Mouse (Mus musculus) lung, postnatal 25 days (tissue): ENCODE data around the gene Cfap126.
A peak's percentile ranks its signal among the peaks of the same experiment; 100 is the strongest.
"Not testable (repeated sequence)": the region's sequence is repeated elsewhere in the genome, so short reads cannot be mapped to it uniquely, and the experiment has no call there.

Source experiments
- DNase-seq: peaks from one replicate; pipeline ENCODE4 v3.0.0; 2022; ENCODE audit warnings: low spot score

Gene Cfap126

DNA sequence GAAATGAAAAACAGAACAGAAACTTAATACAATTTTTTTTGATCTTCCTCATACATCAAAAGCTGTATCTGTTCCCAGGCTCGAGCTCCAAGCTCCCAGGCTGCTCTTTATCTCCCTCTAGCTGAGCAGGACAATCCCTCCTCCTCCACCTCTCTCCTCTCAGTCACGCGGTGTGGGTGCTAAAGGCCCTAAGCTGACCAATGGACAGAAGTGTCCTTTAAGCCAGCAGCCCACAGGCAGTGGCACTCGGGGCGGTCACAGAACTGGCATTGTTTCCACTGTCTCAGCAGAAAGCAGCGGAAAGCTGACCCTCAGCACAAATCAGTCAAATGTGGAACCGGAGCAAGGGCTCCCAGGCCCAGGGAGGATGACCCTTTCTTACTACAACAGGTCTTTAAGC lies 15.5 kb downstream of the Cfap126 start:
- no peak for DNase-seq

DNA sequence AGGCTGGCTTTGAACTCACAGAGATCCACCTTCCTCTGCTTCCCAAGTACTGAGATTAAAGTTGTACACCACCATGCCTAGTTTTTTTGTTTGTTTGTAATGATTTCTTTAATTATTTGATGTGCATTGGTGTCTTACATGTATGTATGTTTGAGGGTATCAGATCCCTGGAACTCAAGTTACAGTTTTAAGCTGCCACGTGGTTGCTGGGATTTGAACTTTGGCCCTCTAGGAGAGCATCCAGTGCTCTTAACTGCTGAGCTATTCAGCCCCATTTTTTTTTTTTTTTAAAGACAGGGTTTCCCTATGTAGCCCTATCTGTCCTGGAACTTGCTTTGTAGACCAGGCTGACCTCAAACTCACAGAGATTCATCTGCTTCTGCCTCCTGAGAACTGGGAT lies 17.3 kb downstream of the Cfap126 start:
- no peak for DNase-seq

- no peak for DNase-seq
Observed at GRCm38 (mm10) chr1:171135600-171135999, 21.9 kb downstream of the Cfap126 start.

- not testable (repeated sequence) for DNase-seq
Observed at GRCm38 (mm10) chr1:171137486-171138155, 23.9 kb downstream of the Cfap126 start.

DNA sequence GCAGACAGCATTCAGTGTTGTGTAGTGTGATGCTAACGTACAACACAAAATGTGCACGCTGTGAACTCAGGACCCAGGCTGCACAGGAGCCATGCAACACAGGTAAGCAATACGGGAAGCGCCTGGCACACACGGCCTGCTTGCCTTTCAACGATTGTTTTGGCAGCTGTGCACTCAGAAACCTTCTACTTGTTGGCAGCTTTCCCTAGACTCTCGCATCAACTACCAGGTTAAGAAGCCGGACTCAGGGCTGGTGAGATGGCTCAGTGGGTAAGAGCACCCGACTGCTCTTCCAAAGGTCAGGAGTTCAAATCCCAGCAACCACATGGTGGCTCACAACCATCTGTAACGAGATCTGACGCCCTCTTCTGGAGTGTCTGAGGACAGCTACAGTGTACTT lies 29.3 kb downstream of the Cfap126 start:
- DNase-seq = not testable (repeated sequence)

DNA sequence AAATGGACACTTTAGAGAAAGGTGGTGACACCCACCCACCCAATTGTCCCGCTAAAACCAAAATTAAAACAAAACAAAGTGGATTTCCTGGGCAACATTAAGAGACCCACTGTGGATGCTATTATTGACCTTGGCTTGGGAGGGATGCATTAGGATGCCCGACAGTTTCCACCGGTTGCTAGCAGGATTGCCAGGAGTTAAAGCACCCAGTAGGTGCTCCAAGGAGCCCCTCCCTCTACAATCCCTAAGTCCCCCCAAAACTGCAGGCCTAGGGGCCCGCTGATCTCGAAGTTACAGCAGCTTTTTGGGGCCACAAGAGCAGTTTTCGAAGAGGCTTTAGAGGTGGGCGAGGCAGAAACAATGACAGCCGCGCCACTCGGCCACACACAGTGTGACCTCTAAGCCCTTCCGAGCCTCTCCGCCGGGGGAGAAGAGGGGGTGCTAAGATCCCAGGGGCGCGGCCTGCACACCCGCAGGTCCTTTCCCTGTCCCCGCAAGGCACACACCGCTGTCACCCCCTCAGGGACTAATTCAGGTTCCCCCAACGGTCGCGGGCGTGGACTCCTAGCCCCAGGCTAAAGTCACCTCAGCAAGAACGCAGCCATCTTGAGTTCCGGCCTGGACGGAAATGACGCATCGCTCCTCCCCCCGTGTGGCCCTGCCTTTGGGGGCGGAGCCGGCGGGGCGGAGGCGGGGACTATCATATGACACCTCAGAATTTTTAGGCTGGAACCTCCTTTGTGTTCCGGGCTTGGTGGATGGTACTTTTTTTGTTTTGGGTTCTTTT lies 36.4 kb downstream of the Cfap126 start, which contains the start of the genes Sdhc and Mpz:
TSS of gene Sdhc (minus strand) at position 630 of the 787 bp plus-strand sequence.
TSS of gene Mpz (plus strand) at position 738 of the 787 bp plus-strand sequence.
- DNase-seq = peak; percentile 95

- no peak for DNase-seq
Observed at GRCm38 (mm10) chr1:171150838-171151391, 37.2 kb downstream of the Cfap126 start.

- peak; percentile 23 for DNase-seq
Observed at GRCm38 (mm10) chr1:171151966-171152365, 38.2 kb downstream of the Cfap126 start.

GRCm38 (mm10) chr1:171156644-171157043 lies 42.9 kb downstream of the Cfap126 start:
- no peak for DNase-seq

DNA sequence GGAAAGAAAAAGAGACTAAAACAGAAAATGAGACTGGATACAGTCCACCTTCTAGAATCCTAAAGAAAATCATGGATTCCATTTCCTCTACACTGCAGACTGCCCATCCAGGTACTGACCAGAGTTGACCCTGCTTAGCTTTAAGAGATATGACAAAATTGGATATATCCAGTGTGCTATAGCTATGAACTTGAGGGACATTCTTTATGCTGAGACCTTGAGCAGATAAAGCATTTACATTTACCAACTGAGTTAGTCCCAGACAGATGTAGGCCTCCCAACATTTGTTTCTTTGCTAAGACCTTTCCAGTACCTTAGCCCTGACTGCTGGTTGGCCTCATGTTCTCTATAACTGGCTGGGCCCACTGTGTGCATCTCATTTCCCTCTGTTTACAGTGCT lies 44.2 kb downstream of the Cfap126 start:
- no peak for DNase-seq

DNA sequence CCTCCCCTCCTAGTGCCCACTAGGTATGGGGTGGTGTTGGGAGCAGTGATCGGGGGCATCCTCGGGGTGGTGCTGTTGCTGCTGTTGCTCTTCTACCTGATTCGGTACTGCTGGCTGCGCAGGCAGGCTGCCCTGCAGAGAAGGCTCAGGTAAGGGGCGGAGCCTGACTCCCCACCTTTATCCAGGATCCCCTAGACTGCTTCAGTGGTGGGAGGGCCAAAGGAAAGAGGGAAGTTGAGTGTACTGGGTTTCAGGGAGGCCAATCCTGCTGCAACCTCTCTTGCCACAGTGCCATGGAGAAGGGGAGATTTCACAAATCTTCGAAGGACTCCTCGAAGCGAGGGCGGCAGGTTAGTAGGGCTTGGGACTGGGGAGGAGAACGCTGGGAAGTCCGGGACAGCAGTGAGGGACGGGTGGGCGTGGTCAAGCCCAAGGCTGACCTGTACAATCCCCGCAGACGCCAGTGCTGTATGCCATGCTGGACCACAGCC lies 45.8 kb downstream of the Cfap126 start:
- DNase-seq = peak; percentile 38

- DNase-seq = no peak
Observed at GRCm38 (mm10) chr1:171162526-171162925, 48.8 kb downstream of the Cfap126 start.

GRCm38 (mm10) chr1:171164258-171164657 lies 50.5 kb downstream of the Cfap126 start:
- no peak for DNase-seq

DNA sequence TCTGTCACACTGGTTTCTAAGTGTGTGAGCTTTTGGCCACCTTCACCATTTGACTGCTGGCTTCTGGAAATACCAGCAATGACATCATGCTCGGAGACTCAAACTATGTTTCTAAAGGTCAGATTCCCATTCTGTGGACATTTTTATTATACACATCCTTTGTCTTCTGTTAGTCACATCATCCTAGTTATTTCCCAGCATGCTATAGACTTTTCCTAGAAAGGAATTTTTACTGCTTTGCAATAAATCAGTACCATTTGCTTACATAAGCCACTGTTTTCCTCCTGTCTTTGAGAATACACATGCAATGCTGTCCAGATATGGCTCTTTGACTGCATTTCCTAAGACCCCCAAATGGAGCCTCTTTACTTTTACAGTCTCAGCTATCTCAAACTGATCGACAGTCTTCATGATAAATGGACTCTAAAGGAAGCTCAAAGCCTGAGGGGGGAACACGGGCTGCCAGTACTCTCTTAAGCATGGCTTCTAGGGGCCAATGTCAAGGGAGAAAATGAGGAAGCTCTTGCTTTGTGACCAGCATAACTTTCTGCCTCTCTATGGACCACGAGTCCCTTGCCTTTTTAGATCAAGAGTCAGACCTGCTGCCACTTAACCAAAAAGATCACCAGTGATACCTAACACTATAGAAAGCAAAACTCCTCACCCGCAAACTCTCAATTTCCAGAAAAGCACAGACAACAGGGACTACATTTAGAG lies 52.1 kb downstream of the Cfap126 start:
- no peak for DNase-seq

DNA sequence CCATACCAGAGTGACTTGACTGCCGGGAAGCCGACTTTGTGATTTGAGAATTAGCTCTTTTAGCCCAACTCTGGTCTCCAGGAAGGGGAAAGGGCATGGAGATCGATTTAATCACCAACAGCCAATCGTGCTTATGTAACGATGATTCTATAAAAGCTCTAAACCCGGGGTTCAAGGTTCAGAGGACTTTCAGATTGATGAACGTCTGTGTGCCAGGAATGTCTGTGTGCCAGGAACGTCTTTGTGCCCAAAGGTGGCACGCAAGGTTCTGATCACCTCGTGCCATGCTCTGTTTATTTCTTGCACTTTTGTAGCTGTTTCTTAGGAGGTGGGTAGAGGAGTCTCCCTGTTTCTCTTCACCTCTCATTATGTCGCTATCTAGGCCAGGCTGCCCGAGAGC lies 55.2 kb downstream of the Cfap126 start:
- DNase-seq = no peak

GRCm38 (mm10) chr1:171169913-171170312 lies 56.2 kb downstream of the Cfap126 start:
- DNase-seq = no peak

DNA sequence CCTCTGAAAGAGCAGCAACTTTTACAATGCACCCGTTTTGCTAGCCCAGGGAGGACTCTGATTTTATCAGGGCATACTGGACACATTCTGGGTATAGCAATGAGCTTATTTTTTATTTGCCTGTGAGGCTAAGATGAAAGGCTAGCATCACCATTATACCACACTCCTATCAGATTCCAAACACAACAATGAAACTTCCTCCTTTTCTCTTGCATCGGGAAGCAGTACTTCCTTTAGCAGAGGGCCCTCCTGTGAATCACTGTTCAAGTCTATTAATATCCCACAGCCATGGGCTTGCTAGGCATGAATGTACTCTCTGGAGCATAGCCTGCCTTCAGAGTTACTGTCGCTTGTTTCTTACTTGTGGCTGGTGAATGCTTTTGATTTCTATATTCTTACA lies 57.4 kb downstream of the Cfap126 start:
- DNase-seq = peak; percentile 57

DNA sequence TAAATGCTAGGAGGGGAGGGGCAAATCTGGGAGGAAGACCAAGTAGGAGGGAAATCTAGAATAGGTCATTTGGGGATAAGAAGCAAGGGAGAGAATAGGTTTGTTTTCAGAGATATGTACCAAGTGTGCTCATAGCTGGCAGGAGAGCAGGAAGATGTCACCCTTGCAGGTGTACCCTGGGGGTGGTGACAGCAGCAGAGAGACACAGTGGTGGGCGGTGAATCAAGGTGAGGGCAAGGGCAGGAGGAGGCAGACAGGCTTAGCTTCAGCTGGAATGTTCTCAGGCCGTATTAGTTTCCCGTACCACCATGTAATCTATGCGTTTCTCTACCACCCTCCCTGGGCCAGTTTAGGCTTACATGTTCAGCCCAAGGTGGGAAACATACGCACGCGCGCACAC lies 59.1 kb downstream of the Cfap126 start:
- no peak for DNase-seq
